Mouse (Mus musculus) megakaryocyte, embryonic 14.5 days (primary cell): ENCODE data around the gene Enox1.

ENCODE experiments used
- FLI1 ChIP-seq: IDR thresholded peaks from 2 replicates; pipeline ENCODE4 v1.6.1; 2012; ENCODE audit warnings: low read length, inconsistent platforms, mixed read lengths
- GATA1 ChIP-seq: IDR thresholded peaks from 3 replicates; pipeline ENCODE4 v1.6.1; 2012; ENCODE audit warnings: mixed read lengths, low read length, inconsistent platforms, borderline replicate concordance

DNA sequence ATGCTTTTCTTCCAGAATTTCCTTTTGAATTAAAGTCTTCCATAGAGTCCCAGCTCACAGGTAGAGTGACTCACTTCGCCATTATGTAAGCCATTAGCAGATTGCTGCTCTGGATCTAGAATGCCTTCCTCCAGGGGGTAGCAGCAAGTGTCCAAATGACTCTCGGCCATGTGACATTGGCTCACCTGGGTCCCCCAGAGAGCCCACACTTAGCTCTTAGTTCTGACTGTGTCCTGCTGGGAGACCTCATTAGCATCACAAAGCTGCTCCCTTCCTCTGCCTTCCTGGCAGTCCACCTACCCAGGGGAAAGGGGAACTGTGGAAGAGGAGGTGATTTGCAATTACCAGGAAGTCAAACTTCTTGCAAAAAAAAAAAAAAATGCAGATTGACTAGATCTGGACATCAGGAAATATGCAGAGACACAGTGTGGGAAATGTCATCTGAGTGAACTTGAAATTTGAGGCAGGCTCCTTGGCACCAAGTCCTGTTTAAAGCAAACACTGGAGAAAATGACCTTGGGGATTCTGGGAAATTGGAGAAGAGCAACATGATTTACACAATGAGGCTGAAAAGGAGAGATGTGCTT lies 94.2 kb downstream of the Enox1 start:
- TF ChIP-seq GATA1: no peak
- no peak for TF ChIP-seq FLI1
